In the genomic region with DNA sequence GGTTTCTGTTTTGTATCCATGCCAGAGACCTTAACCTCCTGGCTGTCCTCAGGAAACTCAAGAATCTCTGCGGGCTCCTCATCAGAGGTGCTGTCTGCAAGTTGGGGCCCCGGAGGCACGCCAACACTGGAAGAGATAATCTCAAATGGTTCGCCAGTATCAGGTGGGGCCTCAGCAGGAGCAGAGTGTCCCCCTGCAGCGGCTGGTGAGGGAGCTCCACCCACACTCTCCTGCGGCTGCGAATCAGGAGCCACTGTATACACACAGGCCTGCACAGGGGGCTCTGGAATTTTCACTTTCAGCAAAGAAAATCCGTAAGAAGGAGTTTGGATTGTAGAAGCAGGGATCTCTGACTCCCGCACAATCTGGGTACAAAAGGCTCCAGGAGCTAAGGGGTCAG, we compare ENCODE assay signal across 33 mouse cellular contexts. TPM values are rescaled to one million over a fixed set of nuclear protein-coding genes. Genes with fewer than 3 reads are reported as not detected.
A peak's percentile ranks its signal among the peaks of the same experiment; 100 is the strongest.
DNase-seq lines count a peak whose midpoint lies in the region; ATAC-seq lines count a peak whose summit lies in the region.
"Had no signal": no experiment of that assay in that cellular context is flagged by ENCODE, and none has a peak within 500 bp of the region (broad histone marks: within the 10 kb centered on the region; RNA-seq: fewer than 3 reads in every experiment).

No protein-coding gene starts in this region.

- no peaks in the 10 kb centered on the region for H3K9me3 ChIP-seq in heart, embryonic 11.5 days (replicated peaks; ENCODE audit: control insufficient read depth, low read length)
- peaks cover 5% of the 10 kb centered on the region; the same call in 1 of the 2 replicates for H3K9me3 ChIP-seq in hindbrain, embryonic 10.5 days
- no peaks in the 10 kb centered on the region for H3K9me3 ChIP-seq in hindbrain, embryonic 11.5 days (ENCODE audit: control insufficient read depth, low read length)
- H3K9me3 ChIP-seq: embryonic facial prominence, embryonic 15.5 days; hindbrain, embryonic 15.5 days had no signal

- no peak for ATAC-seq in heart, embryonic 11.5 days (replicated peaks; ENCODE audit: insufficient number of reproducible peaks, low FRiP score, low TSS enrichment)
- no peak for ATAC-seq in hindbrain, embryonic 11.5 days (ENCODE audit: low FRiP score)
- ATAC-seq: forebrain, postnatal 0 days; inflammation-experienced regulatory T-cells, adult 6 months; liver, embryonic 12.5 days; liver, postnatal 0 days; midbrain, embryonic 16.5 days had no signal

- H3K4me3 ChIP-seq in heart, embryonic 11.5 days (ENCODE audit: low read depth, low read length), result no peak overlapping the region
- no peak overlapping the region for H3K4me3 ChIP-seq in hindbrain, embryonic 10.5 days
- no peak overlapping the region for H3K4me3 ChIP-seq in hindbrain, embryonic 11.5 days (ENCODE audit: low read depth, low read length)
- H3K4me3 ChIP-seq: embryonic facial prominence, embryonic 15.5 days; forebrain, embryonic 12.5 days; hindbrain, embryonic 15.5 days; layer of hippocampus, adult 2 months; left cerebral cortex, adult 2 months; limb, embryonic 13.5 days; liver, embryonic 12.5 days had no signal

- H3K9ac ChIP-seq in heart, embryonic 11.5 days (ENCODE audit: low read depth, low read length), result 0 out of 2 replicates have a peak overlapping the region, but pooled peaks have one; percentile 39
- H3K9ac ChIP-seq in hindbrain, embryonic 11.5 days (ENCODE audit: low read depth, low read length), result no peak overlapping the region
- H3K9ac ChIP-seq: embryonic facial prominence, embryonic 15.5 days; forebrain, embryonic 12.5 days; forebrain, postnatal 0 days; hindbrain, embryonic 15.5 days; limb, embryonic 13.5 days; liver, embryonic 12.5 days; liver, postnatal 0 days had no signal

- intact Hi-C loops in heart, postnatal 36 days (cut with DNase I), result no loop called here

- peak overlapping the region; percentile 49 for H3K4me2 ChIP-seq in heart, embryonic 11.5 days
- H3K4me2 ChIP-seq in hindbrain, embryonic 11.5 days (replicated peaks; ENCODE audit: low read depth, low read length), result no peak overlapping the region
- H3K4me2 ChIP-seq: embryonic facial prominence, embryonic 15.5 days; forebrain, embryonic 12.5 days; hindbrain, embryonic 15.5 days; limb, embryonic 13.5 days; liver, embryonic 12.5 days; midbrain, embryonic 11.5 days had no signal

- 22% methylated on average over 9 of the region's 9 CpGs for WGBS in heart, embryonic 11.5 days (ENCODE audit: insufficient replicate concordance)
- 45% methylated on average over 9 of the region's 9 CpGs for WGBS in hindbrain, embryonic 10.5 days
- WGBS in hindbrain, embryonic 11.5 days, result 41% methylated on average over 9 of the region's 9 CpGs

- 0 out of 2 replicates have a peak, but pooled peaks cover 9% of the 10 kb centered on the region for H3K4me1 ChIP-seq in heart, embryonic 11.5 days (ENCODE audit: control insufficient read depth, insufficient read depth, low read length)
- peaks cover 5% of the 10 kb centered on the region; the same call in 1 of the 2 replicates for H3K4me1 ChIP-seq in hindbrain, embryonic 10.5 days (replicated peaks)
- no peaks in the 10 kb centered on the region for H3K4me1 ChIP-seq in hindbrain, embryonic 11.5 days (replicated peaks; ENCODE audit: control insufficient read depth, insufficient read depth, low read length)
- H3K4me1 ChIP-seq: embryonic facial prominence, embryonic 15.5 days; forebrain, embryonic 12.5 days; hindbrain, embryonic 15.5 days; liver, embryonic 12.5 days had no signal

- no peaks in the 10 kb centered on the region; the same call in 1 of the 2 replicates for H3K27me3 ChIP-seq in heart, embryonic 11.5 days (ENCODE audit: control insufficient read depth, insufficient read depth, low read length)
- no peaks in the 10 kb centered on the region for H3K27me3 ChIP-seq in hindbrain, embryonic 10.5 days (ENCODE audit: insufficient read depth, poor library complexity, severe bottlenecking)
- no peaks in the 10 kb centered on the region for H3K27me3 ChIP-seq in hindbrain, embryonic 11.5 days (ENCODE audit: control insufficient read depth, insufficient read depth, low read length)
- H3K27me3 ChIP-seq: embryonic facial prominence, embryonic 15.5 days; forebrain, embryonic 12.5 days; hindbrain, embryonic 15.5 days; limb, embryonic 13.5 days had no signal

- H3K27ac ChIP-seq in heart, embryonic 11.5 days (ENCODE audit: low read depth, low read length), result no peak overlapping the region
- H3K27ac ChIP-seq in hindbrain, embryonic 10.5 days, result peak overlapping the region; percentile 16; the same call in 1 of the 2 replicates
- H3K27ac ChIP-seq in hindbrain, embryonic 11.5 days (ENCODE audit: low read depth, low read length), result no peak overlapping the region
- H3K27ac ChIP-seq: embryonic facial prominence, embryonic 15.5 days; forebrain, embryonic 12.5 days; hindbrain, embryonic 15.5 days; layer of hippocampus, adult 2 months; left cerebral cortex, adult 2 months; limb, embryonic 13.5 days; liver, embryonic 12.5 days had no signal

- H3K36me3 ChIP-seq in heart, embryonic 11.5 days (ENCODE audit: control insufficient read depth, insufficient read depth, low read length), result no peaks in the 10 kb centered on the region
- H3K36me3 ChIP-seq in hindbrain, embryonic 10.5 days, result no peaks in the 10 kb centered on the region
- no peaks in the 10 kb centered on the region for H3K36me3 ChIP-seq in hindbrain, embryonic 11.5 days (ENCODE audit: control insufficient read depth, insufficient read depth, low read length)
- H3K36me3 ChIP-seq: embryonic facial prominence, embryonic 15.5 days; forebrain, embryonic 12.5 days; hindbrain, embryonic 15.5 days; limb, embryonic 13.5 days; liver, embryonic 12.5 days had no signal

- no peak for DNase-seq in heart, postnatal 36 days
- DNase-seq in hindbrain, embryonic 10.5 days (ENCODE audit: low spot score), result no peak
- no peak for DNase-seq in hindbrain, embryonic 11.5 days (ENCODE audit: low spot score)
- peak; percentile 8 for DNase-seq in thymus, postnatal 4 days
- no peak for DNase-seq in thymus, postnatal 10 days (ENCODE audit: low spot score in 2 of 2)
- no peak for DNase-seq in ovary, postnatal 10 days (ENCODE audit: low spot score)
- DNase-seq: adrenal gland, postnatal 25 days; B cell, adult 2 months; cerebellum, adult 11-12 months; cerebellum, postnatal 10 days; forebrain, postnatal 0 days; gastrocnemius, postnatal 10 days; kidney, adult 2 months; kidney, postnatal 36 days; liver, postnatal 0 days; lung, postnatal 36 days; right cerebral cortex, adult 18-20 months; spleen, adult 18-20 months; thymus, postnatal 14 days had no signal

RNA-seq across cellular contexts. Expression of gene Pld4, which starts 12.9 kb away (rescaled TPM):
- 1.5 and 1.7 TPM in 2 replicates for polyA plus RNA-seq in heart, embryonic 11.5 days (2014; fragmentation: Nextera tagmentation; extraction: Ambion mirVana)
- total RNA-seq in heart, postnatal 36 days (2021), result 1 to 10 TPM; 6.1 to 8.9 TPM
- polyA plus RNA-seq in hindbrain, embryonic 10.5 days (2016; fragmentation: Nextera tagmentation; extraction: Ambion mirVana), result 5.2 and 5.7 TPM in 2 replicates
- polyA plus RNA-seq in hindbrain, embryonic 11.5 days (2014; fragmentation: Nextera tagmentation; extraction: Ambion mirVana), result 4.7 and 6.2 TPM in 2 replicates

RNA-seq across cellular contexts. Expression of gene Ahnak2, which starts 29.1 kb away (rescaled TPM):
- 0.63 and 0.79 TPM in 2 replicates for polyA plus RNA-seq in heart, embryonic 11.5 days (2014; fragmentation: Nextera tagmentation; extraction: Ambion mirVana)
- 10 to 100 TPM; 14.1 to 20.2 TPM for total RNA-seq in heart, postnatal 36 days (2021)
- 0.16 and 0.37 TPM in 2 replicates for polyA plus RNA-seq in hindbrain, embryonic 10.5 days (2016; fragmentation: Nextera tagmentation; extraction: Ambion mirVana)
- 0.21 and 0.29 TPM in 2 replicates for polyA plus RNA-seq in hindbrain, embryonic 11.5 days (2014; fragmentation: Nextera tagmentation; extraction: Ambion mirVana)
- total RNA-seq: common myeloid progenitor, adult 5-6 weeks; granulocyte monocyte progenitor cell, adult 5-6 weeks; neutrophil, adult 5-6 weeks had no signal
- polyA plus RNA-seq: inflammation-experienced regulatory T-cells, adult 6 months had no signal

RNA-seq across cellular contexts. Expression of gene Clba1, which starts 35.4 kb away (rescaled TPM):
- 11.5 and 13.0 TPM in 2 replicates for polyA plus RNA-seq in heart, embryonic 11.5 days (2014; fragmentation: Nextera tagmentation; extraction: Ambion mirVana)
- total RNA-seq in heart, postnatal 36 days (2021), result 1 to 10 TPM; 1.6 to 2.9 TPM
- polyA plus RNA-seq in hindbrain, embryonic 10.5 days (2016; fragmentation: Nextera tagmentation; extraction: Ambion mirVana), result 15.5 and 17.2 TPM in 2 replicates
- 15.4 and 15.9 TPM in 2 replicates for polyA plus RNA-seq in hindbrain, embryonic 11.5 days (2014; fragmentation: Nextera tagmentation; extraction: Ambion mirVana)

RNA-seq across cellular contexts. Expression of gene Cep170b, which starts 53.1 kb away (rescaled TPM):
- 2.6 and 3.1 TPM in 2 replicates for polyA plus RNA-seq in heart, embryonic 11.5 days (2014; fragmentation: Nextera tagmentation; extraction: Ambion mirVana)
- total RNA-seq in heart, postnatal 36 days (2021), result 10 to 100 TPM in 1 of 2 experiments, 1 to 10 TPM in 1; 9.2 to 11.3 TPM
- polyA plus RNA-seq in hindbrain, embryonic 10.5 days (2016; fragmentation: Nextera tagmentation; extraction: Ambion mirVana), result 6.7 and 8.7 TPM in 2 replicates
- polyA plus RNA-seq in hindbrain, embryonic 11.5 days (2014; fragmentation: Nextera tagmentation; extraction: Ambion mirVana), result 8.5 and 8.7 TPM in 2 replicates

RNA-seq across cellular contexts. Expression of gene Cdca4, which starts 55.9 kb away (rescaled TPM):
- polyA plus RNA-seq in heart, embryonic 11.5 days (2014; fragmentation: Nextera tagmentation; extraction: Ambion mirVana), result 61.5 and 62.8 TPM in 2 replicates
- 1 to 10 TPM; 6.1 to 6.6 TPM for total RNA-seq in heart, postnatal 36 days (2021)
- 176 and 179 TPM in 2 replicates for polyA plus RNA-seq in hindbrain, embryonic 10.5 days (2016; fragmentation: Nextera tagmentation; extraction: Ambion mirVana)
- 146 and 151 TPM in 2 replicates for polyA plus RNA-seq in hindbrain, embryonic 11.5 days (2014; fragmentation: Nextera tagmentation; extraction: Ambion mirVana)
